Mouse (Mus musculus): ENCODE results near the gene Slc29a1. TPM values are rescaled to one million over a fixed set of nuclear protein-coding genes. Genes with fewer than 3 reads are reported as not detected.

Slc29a1 gene
- polyA plus RNA-seq, 1 experiment from 2014 or later: 96.5 TPM

DNA sequence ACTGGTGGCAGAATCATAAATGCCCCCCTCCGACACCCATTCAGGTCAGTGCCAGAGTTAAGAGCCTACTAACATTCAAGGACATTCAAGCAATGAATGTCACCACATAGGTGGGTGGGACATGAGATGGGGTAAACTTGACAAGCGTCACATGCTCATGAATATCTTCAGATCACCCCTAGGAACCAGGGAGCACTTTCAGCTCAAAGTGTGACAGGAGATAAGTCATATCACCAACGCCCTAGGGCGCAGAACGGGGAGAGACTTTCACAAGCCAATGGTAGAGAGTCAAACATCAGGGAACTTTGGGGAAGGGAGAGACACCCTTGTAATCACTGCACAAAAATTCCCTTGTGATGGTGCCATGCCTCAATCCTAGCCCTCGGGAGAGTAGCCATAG, 17.2 kb downstream of the Slc29a1 start:
- Histone ChIP-seq H3K4me2 (ENCODE audit: low read depth, low read length) (no peak overlapping the region), H3K4me3 (ENCODE audit: low read depth, low read length) (no peak overlapping the region), H3K27ac (replicated peaks; ENCODE audit: low read depth, low read length) (no peak overlapping the region), H3K27me3 (replicated peaks; ENCODE audit: control insufficient read depth, insufficient read depth, low read length) (no peaks in the 10 kb centered on the region), H3K36me3 (ENCODE audit: control insufficient read depth, insufficient read depth, low read length) (peaks cover 10% of the 10 kb centered on the region), H3K4me1 (ENCODE audit: control insufficient read depth, insufficient read depth, low read length) (0 out of 2 replicates have a peak, but pooled peaks cover 2% of the 10 kb centered on the region), H3K9ac (ENCODE audit: low read depth, low read length) (no peak overlapping the region), H3K9me3 (ENCODE audit: control insufficient read depth, low read length) (no peaks in the 10 kb centered on the region)
- WGBS: 92% methylated on average over 6 of the region's 6 CpGs
- ATAC-seq (ENCODE audit: low read depth) (no peak), DNase-seq (ENCODE audit: low spot score) (no peak)

DNA sequence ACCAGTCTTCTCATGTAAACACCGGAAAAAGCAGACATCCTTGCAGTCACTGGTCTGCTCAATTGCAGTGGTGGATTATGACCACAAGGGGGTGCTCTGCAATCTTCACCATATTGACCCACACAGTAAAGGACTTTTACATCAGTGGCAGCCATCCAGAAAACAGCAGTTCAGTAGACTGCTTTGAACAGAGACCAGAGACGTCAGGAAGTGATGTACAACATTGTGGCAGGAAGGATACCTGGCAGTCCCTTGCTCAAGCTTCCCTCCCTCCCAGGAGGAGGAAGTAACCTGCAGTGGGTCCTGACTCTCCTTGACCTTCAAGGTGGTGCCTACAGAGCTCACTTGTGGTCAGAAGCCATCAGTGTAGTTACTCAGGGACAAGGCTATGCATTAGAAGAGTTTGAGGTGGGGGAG, 17.8 kb downstream of the Slc29a1 start:
- Histone ChIP-seq H3K4me3 (ENCODE audit: low read depth, low read length) (no peak overlapping the region), H3K27ac (replicated peaks; ENCODE audit: low read depth, low read length) (no peak overlapping the region), H3K36me3 (ENCODE audit: control insufficient read depth, insufficient read depth, low read length) (peaks cover 4% of the 10 kb centered on the region), H3K9ac (ENCODE audit: low read depth, low read length) (no peak overlapping the region), H3K27me3 (replicated peaks; ENCODE audit: control insufficient read depth, insufficient read depth, low read length) (no peaks in the 10 kb centered on the region), H3K9me3 (ENCODE audit: control insufficient read depth, low read length) (no peaks in the 10 kb centered on the region), H3K4me2 (ENCODE audit: low read depth, low read length) (no peak overlapping the region), H3K4me1 (ENCODE audit: control insufficient read depth, insufficient read depth, low read length) (0 out of 2 replicates have a peak, but pooled peaks cover 2% of the 10 kb centered on the region)
- ATAC-seq (ENCODE audit: low read depth): peak; percentile 17; the same call in 1 of the 2 replicates
- DNase-seq (ENCODE audit: low spot score): peak; percentile 83
- WGBS: 4% methylated on average over 2 of the region's 2 CpGs

DNA sequence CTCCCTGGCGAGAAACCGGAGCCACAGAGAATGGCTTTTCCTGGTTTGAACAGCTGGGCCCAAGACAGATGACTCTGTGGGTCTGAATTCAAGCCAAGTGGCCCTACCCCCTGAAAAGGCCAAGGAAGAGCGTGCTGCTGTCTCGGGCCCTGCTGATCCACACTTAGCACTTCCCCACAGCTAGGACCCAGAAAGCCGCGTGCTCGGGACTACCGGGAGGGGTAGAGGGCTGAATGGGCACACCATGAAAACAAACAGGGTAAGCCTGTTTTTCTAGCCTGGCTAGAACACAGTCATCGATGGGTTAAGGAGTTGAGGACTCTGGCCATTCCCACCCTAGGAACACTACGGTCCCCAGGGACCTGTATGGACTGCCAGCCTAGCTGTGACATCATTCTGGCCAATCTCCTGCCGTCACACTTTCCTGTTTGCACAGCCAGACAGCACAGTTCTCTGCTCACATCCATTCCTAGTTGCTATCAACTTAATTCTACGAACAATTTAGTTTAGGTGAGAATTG, 18.4 kb downstream of the Slc29a1 start:
- no peaks in the 10 kb centered on the region for H3K36me3 ChIP-seq (ENCODE audit: control insufficient read depth, insufficient read depth, low read length)
- peak overlapping the region; percentile 35; the same call in 1 of the 2 replicates for H3K27ac ChIP-seq (replicated peaks; ENCODE audit: low read depth, low read length)
- H3K9me3 ChIP-seq (ENCODE audit: control insufficient read depth, low read length): no peaks in the 10 kb centered on the region
- H3K4me2 ChIP-seq (ENCODE audit: low read depth, low read length): no peak overlapping the region
- WGBS: 36% methylated on average over 12 of the region's 12 CpGs
- H3K9ac ChIP-seq (ENCODE audit: low read depth, low read length): no peak overlapping the region
- H3K27me3 ChIP-seq (replicated peaks; ENCODE audit: control insufficient read depth, insufficient read depth, low read length): no peaks in the 10 kb centered on the region
- H3K4me1 ChIP-seq (ENCODE audit: control insufficient read depth, insufficient read depth, low read length): 0 out of 2 replicates have a peak, but pooled peaks cover 2% of the 10 kb centered on the region
- ATAC-seq (ENCODE audit: low read depth): peak; percentile 8; the same call in 1 of the 2 replicates
- no peak overlapping the region for H3K4me3 ChIP-seq (ENCODE audit: low read depth, low read length)
- peak; percentile 73 for DNase-seq (ENCODE audit: low spot score)

DNA sequence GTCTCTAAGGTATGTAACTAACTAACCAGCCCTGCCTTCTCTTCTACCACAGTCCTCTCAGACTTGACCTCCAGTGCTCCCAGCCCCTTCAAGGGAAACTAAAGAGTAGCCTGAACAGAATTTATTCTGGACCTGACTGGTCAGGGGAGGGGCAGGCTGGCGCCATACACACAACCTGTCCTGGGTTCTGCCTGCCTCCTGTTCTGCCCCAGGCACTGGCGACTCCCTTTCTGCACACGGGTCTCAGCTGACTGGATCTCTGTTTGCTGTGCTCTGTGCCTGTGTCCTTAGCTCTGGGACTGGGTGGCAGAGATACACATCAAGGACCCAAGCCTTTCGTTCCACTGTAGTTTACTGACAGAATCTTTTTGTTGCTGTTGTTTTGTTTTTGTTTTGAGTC, 19.9 kb downstream of the Slc29a1 start:
- Histone ChIP-seq H3K4me1 (ENCODE audit: control insufficient read depth, insufficient read depth, low read length) (peaks cover 6% of the 10 kb centered on the region), H3K4me3 (ENCODE audit: low read depth, low read length) (no peak overlapping the region), H3K9me3 (ENCODE audit: control insufficient read depth, low read length) (no peaks in the 10 kb centered on the region), H3K36me3 (ENCODE audit: control insufficient read depth, insufficient read depth, low read length) (no peaks in the 10 kb centered on the region), H3K27me3 (replicated peaks; ENCODE audit: control insufficient read depth, insufficient read depth, low read length) (no peaks in the 10 kb centered on the region), H3K4me2 (ENCODE audit: low read depth, low read length) (no peak overlapping the region), H3K27ac (replicated peaks; ENCODE audit: low read depth, low read length) (no peak overlapping the region), H3K9ac (ENCODE audit: low read depth, low read length) (no peak overlapping the region)
- DNase-seq (ENCODE audit: low spot score) (no peak), ATAC-seq (ENCODE audit: low read depth) (no peak)
- 72% methylated on average over 4 of the region's 4 CpGs for WGBS

DNA sequence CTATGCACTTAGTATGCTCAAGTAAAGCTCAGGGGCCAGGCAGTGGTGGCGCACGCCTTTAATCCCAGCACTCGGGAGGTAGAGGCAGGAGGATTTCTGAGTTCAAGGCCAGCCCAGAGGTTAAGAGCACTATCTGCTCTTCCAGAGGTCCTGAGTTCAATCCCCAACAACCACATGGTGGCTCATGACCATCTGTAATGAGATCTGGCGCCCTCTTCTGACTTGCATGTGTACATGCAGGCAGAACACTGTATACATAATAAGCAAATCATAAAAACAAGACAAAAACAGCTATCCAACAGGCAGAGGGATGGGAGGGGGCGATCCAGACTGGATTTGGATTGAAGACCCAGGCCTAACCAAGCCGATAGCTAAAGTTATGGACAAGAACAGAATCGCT, 20.6 kb downstream of the Slc29a1 start:
- Histone ChIP-seq H3K9ac (ENCODE audit: low read depth, low read length) (no peak overlapping the region), H3K9me3 (ENCODE audit: control insufficient read depth, low read length) (no peaks in the 10 kb centered on the region)
- ATAC-seq (ENCODE audit: low read depth): no peak

DNA sequence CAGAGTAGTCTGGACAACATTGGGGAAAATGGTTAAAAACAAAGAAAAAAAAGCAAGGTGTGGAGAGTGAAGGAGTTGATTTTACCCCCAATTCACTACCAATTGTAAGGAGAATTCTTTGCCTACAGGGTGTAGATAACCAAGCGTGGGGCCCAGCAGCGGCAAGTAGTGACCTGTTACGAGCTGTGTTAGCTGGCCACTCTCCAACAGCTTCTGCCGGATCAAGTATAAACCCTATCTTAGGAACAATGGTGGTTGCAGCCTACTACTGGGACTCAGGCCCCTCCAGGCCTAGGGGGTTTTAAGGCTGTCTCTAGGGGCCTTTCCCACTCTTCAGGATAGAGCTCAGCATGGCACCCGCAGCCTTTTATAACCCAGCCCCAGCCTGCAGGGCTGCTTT, 21.2 kb downstream of the Slc29a1 start:
- H3K36me3 ChIP-seq (ENCODE audit: control insufficient read depth, insufficient read depth, low read length): no peaks in the 10 kb centered on the region
- ATAC-seq (ENCODE audit: low read depth): no peak
- DNase-seq (ENCODE audit: low spot score): peak; percentile 73
- H3K27me3 ChIP-seq (replicated peaks; ENCODE audit: control insufficient read depth, insufficient read depth, low read length): no peaks in the 10 kb centered on the region
- H3K9ac ChIP-seq (ENCODE audit: low read depth, low read length): no peak overlapping the region
- WGBS: 54% methylated on average over 5 of the region's 5 CpGs
- peak overlapping the region; percentile 24 for H3K27ac ChIP-seq (replicated peaks; ENCODE audit: low read depth, low read length)
- peaks cover 9% of the 10 kb centered on the region for H3K4me1 ChIP-seq (ENCODE audit: control insufficient read depth, insufficient read depth, low read length)
- H3K4me2 ChIP-seq (ENCODE audit: low read depth, low read length): no peak overlapping the region
- no peaks in the 10 kb centered on the region for H3K9me3 ChIP-seq (ENCODE audit: control insufficient read depth, low read length)
- no peak overlapping the region for H3K4me3 ChIP-seq (ENCODE audit: low read depth, low read length)

More for the DNA sequence above, 20.6 kb downstream of the Slc29a1 start:
- Histone ChIP-seq H3K27ac (replicated peaks; ENCODE audit: low read depth, low read length) (peak overlapping the region; percentile 24), H3K27me3 (replicated peaks; ENCODE audit: control insufficient read depth, insufficient read depth, low read length) (no peaks in the 10 kb centered on the region), H3K4me2 (ENCODE audit: low read depth, low read length) (no peak overlapping the region), H3K4me1 (ENCODE audit: control insufficient read depth, insufficient read depth, low read length) (peaks cover 9% of the 10 kb centered on the region), H3K36me3 (ENCODE audit: control insufficient read depth, insufficient read depth, low read length) (no peaks in the 10 kb centered on the region), H3K4me3 (ENCODE audit: low read depth, low read length) (no peak overlapping the region)
- 71% methylated on average over 7 of the region's 7 CpGs for WGBS
- no peak for DNase-seq (ENCODE audit: low spot score)

DNA sequence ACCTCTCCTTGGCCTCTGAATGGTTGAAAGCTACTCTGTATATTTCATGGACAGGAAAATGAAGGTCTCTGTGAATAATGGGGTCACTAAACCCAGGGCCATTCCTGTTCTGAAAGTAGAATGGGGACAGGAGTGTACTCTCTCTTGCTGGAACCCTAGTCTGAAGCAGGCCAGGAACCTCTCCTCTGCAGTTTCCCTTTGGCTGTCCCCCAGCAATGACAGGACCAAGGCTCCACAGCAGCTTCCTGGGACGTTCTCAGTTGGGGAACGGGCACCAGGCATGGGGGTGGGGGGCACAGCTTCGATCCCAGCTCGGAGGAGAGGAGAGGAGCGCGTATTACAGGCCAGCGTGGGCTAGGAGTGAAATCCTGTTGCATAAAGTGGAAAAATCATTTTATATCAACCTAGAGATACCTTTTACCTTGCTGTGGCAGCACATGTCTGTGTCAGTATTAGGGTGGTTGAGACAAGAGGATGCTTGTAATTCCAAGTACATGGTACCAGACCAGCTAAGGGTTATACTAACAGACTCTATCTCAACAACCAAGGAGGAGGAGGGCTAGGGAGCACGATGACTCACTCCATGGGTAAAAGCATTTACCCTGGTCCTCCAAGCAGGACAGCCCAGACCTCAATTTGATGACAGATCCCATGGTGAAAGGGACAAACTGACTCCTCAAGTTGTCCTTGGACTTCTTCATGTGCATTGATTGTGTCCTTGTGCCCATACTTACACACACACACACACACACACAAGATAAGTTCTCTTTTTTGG, 24.1 kb downstream of the Slc29a1 start:
- no peak for DNase-seq (ENCODE audit: low spot score)
- ATAC-seq (ENCODE audit: low read depth): no peak
- Histone ChIP-seq H3K9ac (ENCODE audit: low read depth, low read length) (peak overlapping the region; percentile 100; the same call in 1 of the 2 replicates), H3K27me3 (replicated peaks; ENCODE audit: control insufficient read depth, insufficient read depth, low read length) (no peaks in the 10 kb centered on the region), H3K9me3 (ENCODE audit: control insufficient read depth, low read length) (no peaks in the 10 kb centered on the region), H3K36me3 (ENCODE audit: control insufficient read depth, insufficient read depth, low read length) (peaks cover 19% of the 10 kb centered on the region), H3K27ac (replicated peaks; ENCODE audit: low read depth, low read length) (no peak overlapping the region), H3K4me1 (ENCODE audit: control insufficient read depth, insufficient read depth, low read length) (peaks cover 12% of the 10 kb centered on the region), H3K4me2 (ENCODE audit: low read depth, low read length) (peak overlapping the region; percentile 88; the same call in 1 of the 2 replicates), H3K4me3 (ENCODE audit: low read depth, low read length) (no peak overlapping the region)
- WGBS: 85% methylated on average over 8 of the region's 8 CpGs

DNA sequence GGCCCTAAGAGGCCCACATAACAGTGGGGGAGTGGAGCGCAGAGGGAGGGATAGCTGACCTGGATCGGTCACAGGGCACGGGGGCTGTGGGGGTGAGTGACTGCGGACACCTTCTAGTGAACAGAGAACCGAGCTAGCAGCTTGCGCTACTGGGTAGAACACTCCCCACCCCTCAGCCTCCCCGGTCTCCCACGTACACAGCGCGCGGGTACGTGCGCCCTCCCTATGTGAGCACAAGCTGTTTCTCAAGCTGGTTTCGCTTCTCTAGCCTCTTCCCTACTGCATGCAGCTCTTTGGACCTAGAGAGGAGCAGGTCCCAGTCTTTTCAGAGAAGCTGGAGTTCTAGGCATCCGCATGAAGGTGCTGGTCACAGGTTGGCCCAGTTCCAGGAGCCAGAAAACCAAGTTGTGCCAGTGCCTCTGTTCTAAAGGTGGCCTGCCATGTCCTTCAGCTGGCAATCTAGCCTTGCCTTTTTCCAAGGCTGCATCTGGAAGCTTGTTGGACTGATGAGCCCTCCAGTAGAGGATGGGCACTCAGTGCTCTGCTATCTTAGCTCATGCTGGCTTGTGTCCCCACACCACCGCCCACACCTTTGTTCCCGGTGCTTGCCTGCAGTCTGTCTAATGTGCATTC, 25.2 kb downstream of the Slc29a1 start:
- Histone ChIP-seq H3K27me3 (replicated peaks; ENCODE audit: control insufficient read depth, insufficient read depth, low read length) (no peaks in the 10 kb centered on the region), H3K4me1 (ENCODE audit: control insufficient read depth, insufficient read depth, low read length) (peaks cover 12% of the 10 kb centered on the region), H3K27ac (replicated peaks; ENCODE audit: low read depth, low read length) (peak overlapping the region; percentile 98), H3K36me3 (ENCODE audit: control insufficient read depth, insufficient read depth, low read length) (peaks cover 30% of the 10 kb centered on the region), H3K9me3 (ENCODE audit: control insufficient read depth, low read length) (no peaks in the 10 kb centered on the region), H3K9ac (ENCODE audit: low read depth, low read length) (peak overlapping the region; percentile 100), H3K4me3 (ENCODE audit: low read depth, low read length) (peak overlapping the region; percentile 100), H3K4me2 (ENCODE audit: low read depth, low read length) (peak overlapping the region; percentile 88)
- ATAC-seq (ENCODE audit: low read depth) (peak; percentile 41), DNase-seq (ENCODE audit: low spot score) (peak; percentile 86)
- WGBS: 1% methylated on average over 17 of the region's 17 CpGs

Measured in embryonic facial prominence, embryonic 14.5 days (tissue).